Mouse (Mus musculus) liver, embryonic 14.5 days (tissue): Measurements from ENCODE around the gene Olig3. TPM values are rescaled to one million over a fixed set of nuclear protein-coding genes. Genes with fewer than 3 reads are reported as not detected.

Experiments used
- ATAC-seq: fragments of 200-750 bp; cut with Nextera tagmentation; 2 replicates; pipeline ENCODE4 v1.8.0; 2017; ENCODE audit warnings: moderate number of reproducible peaks, mild to moderate bottlenecking, moderate library complexity; ENCODE audit not compliant: insufficient read depth
- DNase-seq, 3 experiments: peaks; one replicate each; pipeline ENCODE4 v3.0.0-alpha.2; 2012 to 2013; ENCODE audit warnings: low read depth in 3 of 3, low spot score in 3 of 3
- H3K27ac ChIP-seq: fragments of 300-500 bp; sonication (generic); 2 replicates; pipeline ENCODE4 v1.5.1; 2014; ENCODE audit warnings: moderate library complexity, mild to moderate bottlenecking, control low read depth, inconsistent platforms
- H3K27me3 ChIP-seq: fragments of 300-500 bp; sonication (generic); 2 replicates; pipeline ENCODE4 v1.6.1; 2014; ENCODE audit warnings: mild to moderate bottlenecking, low read length, moderate library complexity; ENCODE audit not compliant: control insufficient read depth, insufficient read depth
- H3K36me3 ChIP-seq: fragments of 300-500 bp; sonication (generic); replicated peaks from 2 replicates; pipeline ENCODE4 v1.6.1; 2014; ENCODE audit warnings: low read depth; ENCODE audit not compliant: control insufficient read depth, insufficient read depth
- H3K4me1 ChIP-seq, 2 experiments: fragments of 200-500 bp in 1 of 2; fragments of 300-500 bp in 1 of 2; sonication (generic) in 1 of 2; replicated peaks; 2 replicates each; pipeline ENCODE4 v1.6.1; 2012 to 2014; ENCODE audit warnings: antibody characterized with exemption in 1 of 2, inconsistent platforms in 1 of 2, low read length in 1 of 2; ENCODE audit not compliant: control insufficient read depth in 2 of 2, insufficient read depth in 2 of 2
- H3K4me2 ChIP-seq: fragments of 300-500 bp; sonication (generic); 2 replicates; pipeline ENCODE4 v1.6.1; 2014; ENCODE audit warnings: low read depth, mild to moderate bottlenecking, control low read depth, moderate library complexity
- H3K4me3 ChIP-seq, 2 experiments: fragments of 200-500 bp in 1 of 2; fragments of 300-500 bp in 1 of 2; sonication (generic) in 1 of 2; 2 replicates each; pipeline ENCODE4 v1.5.1; 2012 to 2014; ENCODE audit warnings: low read depth in 2 of 2, low read length in 2 of 2, mild to moderate bottlenecking in 2 of 2, control low read depth in 1 of 2, inconsistent platforms in 1 of 2, moderate library complexity in 1 of 2; ENCODE audit not compliant: insufficient read depth in 1 of 2
- H3K9ac ChIP-seq: fragments of 300-500 bp; sonication (generic); replicated peaks from 2 replicates; pipeline ENCODE4 v1.6.1; 2014; ENCODE audit warnings: mild to moderate bottlenecking, control low read depth, moderate library complexity
- H3K9me3 ChIP-seq: fragments of 300-500 bp; sonication (generic); 2 replicates; pipeline ENCODE4 v1.6.1; 2016; ENCODE audit warnings: low read length, mixed read lengths; ENCODE audit not compliant: control insufficient read depth
- CTCF ChIP-seq: IDR thresholded peaks from 2 replicates; pipeline ENCODE4 v1.5.1; 2016; ENCODE audit warnings: antibody characterized with exemption, low read depth, control low read depth
- EP300 ChIP-seq: IDR thresholded peaks from 2 replicates; pipeline ENCODE4 v1.6.1; 2016; ENCODE audit warnings: antibody characterized with exemption, low read depth
- WGBS: fragments of 180-500 bp; shearing (Covaris S2); extraction: QIAGEN DNeasy Blood & Tissue Kit; methylation state at CpG from one replicate; pipeline ENCODE4 v1.1.7; 2014; ENCODE audit not compliant: insufficient replicate concordance; 5-methylcytosine and 5-hydroxymethylcytosine counted together
- polyA plus RNA-seq, 2 experiments: library from polyadenylated mRNA; depleted of rRNA in 1 of 2; stranded (reverse) in 1 of 2; unstranded in 1 of 2; fragments of >200 nt; fragmentation: Nextera tagmentation in 1 of 2; extraction: Ambion mirVana in 1 of 2; gene quantifications; 2 replicates each; pipeline versions ENCODE4 v1.2.1 to v1.2.3; 2012 to 2014

The Olig3 gene
- polyA plus RNA-seq (2012; rRNA removed) (not detected in 2 replicates), polyA plus RNA-seq (2014; fragmentation: Nextera tagmentation; extraction: Ambion mirVana) (not detected in 2 replicates)

GRCm38 (mm10) chr10:19356071-19356583 is at the start of gene Olig3:
Gene Olig3, plus strand, starts transcription at chr10:19356533.
- 3% methylated on average over 9 of the region's 9 CpGs for WGBS
- Histone ChIP-seq H3K27me3 (peaks cover 94% of the 10 kb centered on the region), H3K4me2 (no peak within 1 kb of the TSS)

GRCm38 (mm10) chr10:19309681-19310395 is 46.5 kb upstream of the Olig3 start:
- WGBS, result 29% methylated on average over 5 of the region's 5 CpGs
- no peak for DNase-seq
- Histone ChIP-seq H3K27ac (no peak overlapping the region), H3K36me3 (no peaks in the 10 kb centered on the region), H3K4me3 (no peak overlapping the region), H3K9me3 (no peaks in the 10 kb centered on the region), H3K27me3 (no peaks in the 10 kb centered on the region), H3K4me2 (no peak overlapping the region), H3K9ac (no peak overlapping the region), H3K4me1 (no peaks in the 10 kb centered on the region)
- ATAC-seq, result no peak
- TF ChIP-seq EP300, result no peak
- no peak for TF ChIP-seq CTCF

More at GRCm38 (mm10) chr10:19356071-19356583, at the start of gene Olig3:
- Histone ChIP-seq H3K4me3 (no peak within 1 kb of the TSS), H3K9me3 (no peaks in the 10 kb centered on the region), H3K9ac (no peak within 1 kb of the TSS), H3K4me1 (no peaks in the 10 kb centered on the region), H3K36me3 (no peaks in the 10 kb centered on the region), H3K27ac (no peak within 1 kb of the TSS)
- no peak for TF ChIP-seq CTCF
- TF ChIP-seq EP300, result no peak
- ATAC-seq, result no peak
- DNase-seq, result no peak

GRCm38 (mm10) chr10:19310471-19310870 is 45.9 kb upstream of the Olig3 start:
- no peak for DNase-seq

GRCm38 (mm10) chr10:19317962-19318812 is 38.1 kb upstream of the Olig3 start:
- no peak overlapping the region for H3K9ac ChIP-seq
- no peak overlapping the region for H3K4me3 ChIP-seq
- DNase-seq (no peak), ATAC-seq (no peak)
- no peaks in the 10 kb centered on the region for H3K36me3 ChIP-seq
- H3K4me1 ChIP-seq, result no peaks in the 10 kb centered on the region
- H3K27me3 ChIP-seq, result no peaks in the 10 kb centered on the region
- H3K9me3 ChIP-seq, result no peaks in the 10 kb centered on the region
- WGBS, result 64% methylated on average over 19 of the region's 19 CpGs
- TF ChIP-seq CTCF (no peak), EP300 (no peak)
- no peak overlapping the region for H3K27ac ChIP-seq
- no peak overlapping the region for H3K4me2 ChIP-seq

More at GRCm38 (mm10) chr10:19310471-19310870, 45.9 kb upstream of the Olig3 start:
- WGBS, result 40% methylated on average over 5 of the region's 5 CpGs
- Histone ChIP-seq H3K4me1 (no peaks in the 10 kb centered on the region), H3K27ac (no peak overlapping the region), H3K36me3 (no peaks in the 10 kb centered on the region), H3K27me3 (no peaks in the 10 kb centered on the region), H3K9me3 (no peaks in the 10 kb centered on the region), H3K4me3 (no peak overlapping the region), H3K4me2 (no peak overlapping the region), H3K9ac (no peak overlapping the region)
- ATAC-seq, result no peak
- TF ChIP-seq CTCF (no peak), EP300 (no peak)

- DNase-seq (no peak), ATAC-seq (no peak)
- WGBS, result 61% methylated on average over 2 of the region's 2 CpGs
These were observed 34.6 kb upstream of the Olig3 start for GRCm38 (mm10) chr10:19321781-19322180.

More at GRCm38 (mm10) chr10:19321781-19322180, 34.6 kb upstream of the Olig3 start:
- H3K27me3 ChIP-seq, result no peaks in the 10 kb centered on the region
- H3K9me3 ChIP-seq, result no peaks in the 10 kb centered on the region
- no peak overlapping the region for H3K4me3 ChIP-seq
- no peak for TF ChIP-seq CTCF
- no peak for TF ChIP-seq EP300
- no peak overlapping the region for H3K4me2 ChIP-seq
- no peak overlapping the region for H3K27ac ChIP-seq
- H3K9ac ChIP-seq, result no peak overlapping the region
- no peaks in the 10 kb centered on the region for H3K4me1 ChIP-seq
- no peaks in the 10 kb centered on the region for H3K36me3 ChIP-seq
